Comparison of ENCODE assay signal across 13 mouse cellular contexts in genomic region chr17:12474509-12475083, GRCm38 (mm10).
"Had no signal": no experiment of that assay in that cellular context is flagged by ENCODE, and none has a peak within 500 bp of the region (broad histone marks: within the 10 kb centered on the region; RNA-seq: fewer than 3 reads in every experiment).

No protein-coding gene starts in this region.

- H3K4me1 ChIP-seq: limb, embryonic 12.5 days had no signal

- H3K9ac ChIP-seq: limb, embryonic 12.5 days; liver, embryonic 14.5 days; midbrain, embryonic 13.5 days had no signal

- ATAC-seq: intestine, postnatal 0 days; lung, postnatal 0 days; midbrain, embryonic 13.5 days had no signal

- DNase-seq: kidney, postnatal 25 days; liver; lung, adult 2 months; lung, postnatal 36 days; right cerebral cortex, adult 18-20 months; right cerebral cortex, postnatal 25 days; thymus, postnatal 36 days had no signal

- H3K27me3 ChIP-seq: limb, embryonic 12.5 days; midbrain, embryonic 13.5 days had no signal

- H3K36me3 ChIP-seq: limb, embryonic 12.5 days; midbrain, embryonic 13.5 days had no signal

- H3K4me2 ChIP-seq: limb, embryonic 12.5 days; midbrain, embryonic 13.5 days had no signal

- H3K27ac ChIP-seq: left cerebral cortex, adult 2 months; limb, embryonic 12.5 days; liver, embryonic 14.5 days; midbrain, embryonic 13.5 days had no signal

- H3K9me3 ChIP-seq: midbrain, embryonic 13.5 days had no signal

- H3K4me3 ChIP-seq: left cerebral cortex, adult 2 months; limb, embryonic 12.5 days; midbrain, embryonic 13.5 days had no signal
